Mouse (Mus musculus) macrophage (primary cell): ENCODE results near the gene Osbpl6. TPM values are rescaled to one million over a fixed set of nuclear protein-coding genes. Genes with fewer than 3 reads are reported as not detected.

Source experiments
- H3K27ac ChIP-seq: fragments of 350-480 bp; formaldehyde crosslinking; 2 replicates; pipeline ENCODE4 v1.9.0; 2021
- H3K36me3 ChIP-seq: fragments of 350-480 bp; formaldehyde crosslinking; 2 replicates; pipeline ENCODE4 v1.9.0; 2021; ENCODE audit errors: inconsistent target
- H3K4me3 ChIP-seq: fragments of 350-480 bp; formaldehyde crosslinking; 2 replicates; pipeline ENCODE4 v1.9.0; 2021; ENCODE audit errors: inconsistent target
- H3K79me2 ChIP-seq: fragments of 350-480 bp; formaldehyde crosslinking; 2 replicates; pipeline ENCODE4 v1.9.0; 2021; ENCODE audit errors: inconsistent target
- WGBS: methylation state at CpG from one replicate; pipeline ENCODE4 v1.1.7; 2026; ENCODE audit warnings: inconsistent platforms; ENCODE audit not compliant: missing documents; 5-methylcytosine and 5-hydroxymethylcytosine counted together
- polyA plus RNA-seq: library from polyadenylated mRNA; stranded (reverse); fragments of 250-400 nt; gene quantifications from 3 replicates; pipeline ENCODE4 v1.2.4, GENCODE M21; 2018; ENCODE audit warnings: inconsistent platforms

Gene Osbpl6
- polyA plus RNA-seq, 1 experiment from 2014 or later = not detected

GRCm38 (mm10) chr2:76498891-76499290, 92.6 kb downstream of the Osbpl6 start:
- 93% methylated on average over 11 of the region's 11 CpGs for WGBS
- Histone ChIP-seq H3K79me2 (no peaks in the 10 kb centered on the region), H3K36me3 (no peaks in the 10 kb centered on the region), H3K27ac (no peak overlapping the region), H3K4me3 (no peak overlapping the region)

GRCm38 (mm10) chr2:76504122-76504839, 98.0 kb downstream of the Osbpl6 start:
- Histone ChIP-seq H3K4me3 (no peak overlapping the region), H3K36me3 (no peaks in the 10 kb centered on the region), H3K27ac (no peak overlapping the region), H3K79me2 (no peaks in the 10 kb centered on the region)
- WGBS = 77% methylated on average over 12 of the region's 12 CpGs

GRCm38 (mm10) chr2:76504989-76505388, 98.7 kb downstream of the Osbpl6 start:
- H3K36me3 ChIP-seq = no peaks in the 10 kb centered on the region
- H3K4me3 ChIP-seq = no peak overlapping the region
- 82% methylated on average over 2 of the region's 2 CpGs for WGBS
- H3K27ac ChIP-seq = no peak overlapping the region
- no peaks in the 10 kb centered on the region for H3K79me2 ChIP-seq

GRCm38 (mm10) chr2:76511281-76511721, 105.0 kb downstream of the Osbpl6 start:
- H3K4me3 ChIP-seq = no peak overlapping the region
- 85% methylated on average over 5 of the region's 8 CpGs for WGBS
- H3K79me2 ChIP-seq = no peaks in the 10 kb centered on the region
- H3K27ac ChIP-seq = no peak overlapping the region
- H3K36me3 ChIP-seq = no peaks in the 10 kb centered on the region

- Histone ChIP-seq H3K79me2 (no peaks in the 10 kb centered on the region), H3K36me3 (no peaks in the 10 kb centered on the region), H3K4me3 (no peak overlapping the region), H3K27ac (no peak overlapping the region)
- WGBS = 91% methylated on average over 6 of the region's 6 CpGs
These were observed 105.8 kb downstream of the Osbpl6 start for GRCm38 (mm10) chr2:76512133-76512532.

- no peak overlapping the region for H3K27ac ChIP-seq
- WGBS = 78% methylated on average over 6 of the region's 6 CpGs
- H3K4me3 ChIP-seq = no peak overlapping the region
- H3K79me2 ChIP-seq = no peaks in the 10 kb centered on the region
- H3K36me3 ChIP-seq = no peaks in the 10 kb centered on the region
These were observed 106.6 kb downstream of the Osbpl6 start for GRCm38 (mm10) chr2:76512888-76513287.

- no peak overlapping the region for H3K4me3 ChIP-seq
- H3K27ac ChIP-seq = no peak overlapping the region
- no peaks in the 10 kb centered on the region for H3K79me2 ChIP-seq
- 84% methylated on average over 3 of the region's 3 CpGs for WGBS
- H3K36me3 ChIP-seq = no peaks in the 10 kb centered on the region
These were observed 107.0 kb downstream of the Osbpl6 start for GRCm38 (mm10) chr2:76513296-76513695.

- H3K27ac ChIP-seq = no peak overlapping the region
- H3K79me2 ChIP-seq = no peaks in the 10 kb centered on the region
- no peaks in the 10 kb centered on the region for H3K36me3 ChIP-seq
- H3K4me3 ChIP-seq = no peak overlapping the region
- WGBS = 93% methylated on average over 13 of the region's 14 CpGs
These were observed 111.2 kb downstream of the Osbpl6 start for GRCm38 (mm10) chr2:76517471-76517870.

- WGBS = 94% methylated on average over 5 of the region's 5 CpGs
- no peak overlapping the region for H3K4me3 ChIP-seq
- no peaks in the 10 kb centered on the region for H3K79me2 ChIP-seq
- H3K27ac ChIP-seq = no peak overlapping the region
- no peaks in the 10 kb centered on the region for H3K36me3 ChIP-seq
These were observed 112.2 kb downstream of the Osbpl6 start for GRCm38 (mm10) chr2:76518407-76519063.

- Histone ChIP-seq H3K4me3 (no peak overlapping the region), H3K36me3 (no peaks in the 10 kb centered on the region), H3K79me2 (no peaks in the 10 kb centered on the region), H3K27ac (no peak overlapping the region)
- 88% methylated on average over 6 of the region's 6 CpGs for WGBS
These were observed 115.3 kb downstream of the Osbpl6 start for GRCm38 (mm10) chr2:76521585-76521984.

- H3K79me2 ChIP-seq = no peaks in the 10 kb centered on the region
- H3K4me3 ChIP-seq = no peak overlapping the region
- H3K36me3 ChIP-seq = no peaks in the 10 kb centered on the region
- no peak overlapping the region for H3K27ac ChIP-seq
- WGBS = 92% methylated on average over 5 of the region's 5 CpGs
These were observed 118.1 kb downstream of the Osbpl6 start for GRCm38 (mm10) chr2:76524451-76524850.

- H3K36me3 ChIP-seq = no peaks in the 10 kb centered on the region
- 97% methylated on average over 3 of the region's 3 CpGs for WGBS
- H3K27ac ChIP-seq = no peak overlapping the region
- no peaks in the 10 kb centered on the region for H3K79me2 ChIP-seq
- no peak overlapping the region for H3K4me3 ChIP-seq
These were observed 119.3 kb downstream of the Osbpl6 start for GRCm38 (mm10) chr2:76525645-76526044.

GRCm38 (mm10) chr2:76532490-76533126, 126.3 kb downstream of the Osbpl6 start:
- H3K27ac ChIP-seq = no peak overlapping the region
- 85% methylated on average over 14 of the region's 14 CpGs for WGBS
- H3K4me3 ChIP-seq = no peak overlapping the region
- H3K36me3 ChIP-seq = no peaks in the 10 kb centered on the region
- no peaks in the 10 kb centered on the region for H3K79me2 ChIP-seq

- H3K36me3 ChIP-seq = no peaks in the 10 kb centered on the region
- no peak overlapping the region for H3K27ac ChIP-seq
- 91% methylated on average over 7 of the region's 7 CpGs for WGBS
- H3K4me3 ChIP-seq = no peak overlapping the region
- no peaks in the 10 kb centered on the region for H3K79me2 ChIP-seq
These were observed 128.6 kb downstream of the Osbpl6 start for GRCm38 (mm10) chr2:76534932-76535331.

GRCm38 (mm10) chr2:76541900-76542299, 135.6 kb downstream of the Osbpl6 start:
- no peak overlapping the region for H3K27ac ChIP-seq
- WGBS = 3% methylated on average over 9 of the region's 9 CpGs
- no peak overlapping the region for H3K4me3 ChIP-seq
- H3K79me2 ChIP-seq = no peaks in the 10 kb centered on the region
- no peaks in the 10 kb centered on the region for H3K36me3 ChIP-seq
